Mouse (Mus musculus) neural tube, embryonic 11.5 days (tissue): ENCODE data around the gene D1Pas1. TPM values are rescaled to one million over a fixed set of nuclear protein-coding genes. Genes with fewer than 3 reads are reported as not detected.
A peak's percentile ranks its signal among the peaks of the same experiment; 100 is the strongest.

Experiments
- ATAC-seq: fragments of 200-750 bp; cut with Nextera tagmentation; 2 replicates; pipeline ENCODE4 v1.8.0; 2017; ENCODE audit warnings: moderate number of reproducible peaks, mild to moderate bottlenecking, moderate TSS enrichment, moderate library complexity; ENCODE audit not compliant: insufficient read depth, low FRiP score, low TSS enrichment
- DNase-seq: peaks from one replicate; pipeline ENCODE4 v3.0.0-alpha.2; 2015; ENCODE audit warnings: low spot score
- H3K27ac ChIP-seq: fragments of 300-500 bp; sonication (generic); 2 replicates; pipeline ENCODE4 v1.5.1; 2014; ENCODE audit warnings: low read depth, mild to moderate bottlenecking, low read length
- H3K27me3 ChIP-seq: fragments of 300-500 bp; sonication (generic); 2 replicates; pipeline ENCODE4 v1.6.1; 2014; ENCODE audit warnings: mild to moderate bottlenecking, low read length, mixed read lengths; ENCODE audit not compliant: control insufficient read depth, insufficient read depth
- H3K36me3 ChIP-seq: fragments of 300-500 bp; sonication (generic); 2 replicates; pipeline ENCODE4 v1.6.1; 2014; ENCODE audit warnings: mild to moderate bottlenecking, low read length, moderate library complexity, mixed read lengths; ENCODE audit not compliant: control insufficient read depth, insufficient read depth
- H3K4me1 ChIP-seq: fragments of 300-500 bp; sonication (generic); 2 replicates; pipeline ENCODE4 v1.6.1; 2014; ENCODE audit warnings: low read length, mixed read lengths; ENCODE audit not compliant: control insufficient read depth, insufficient read depth
- H3K4me2 ChIP-seq: fragments of 300-500 bp; sonication (generic); 2 replicates; pipeline ENCODE4 v1.6.1; 2014; ENCODE audit warnings: low read depth, mild to moderate bottlenecking, moderate library complexity
- H3K4me3 ChIP-seq: fragments of 300-500 bp; sonication (generic); 2 replicates; pipeline ENCODE4 v1.5.1; 2014; ENCODE audit warnings: low read depth, low read length
- H3K9ac ChIP-seq: fragments of 300-500 bp; sonication (generic); 2 replicates; pipeline ENCODE4 v1.6.1; 2014; ENCODE audit warnings: mild to moderate bottlenecking, low read length
- H3K9me3 ChIP-seq: fragments of 300-500 bp; sonication (generic); 2 replicates; pipeline ENCODE4 v1.6.1; 2016; ENCODE audit warnings: low read length; ENCODE audit not compliant: control insufficient read depth
- WGBS: fragments of 180-500 bp; shearing (Covaris S2); extraction: QIAGEN DNeasy Blood & Tissue Kit; methylation state at CpG from one replicate; pipeline ENCODE4 v1.1.7; 2014; 5-methylcytosine and 5-hydroxymethylcytosine counted together
- polyA plus RNA-seq: library from polyadenylated mRNA; unstranded; fragments of >200 nt; fragmentation: Nextera tagmentation; extraction: Ambion mirVana; gene quantifications from 2 replicates; pipeline ENCODE4 v1.2.1, GENCODE M21; 2014

D1Pas1 gene
- 0.28 TPM in 1 of 2 replicates, not detected in the other for polyA plus RNA-seq

GRCm38 (mm10) chr1:186967201-186967812, at the start of gene D1Pas1:
D1Pas1 (plus strand) TSS chr1:186967416.
- 82% methylated on average over 51 of the region's 53 CpGs for WGBS
- Histone ChIP-seq H3K9ac (no peak within 1 kb of the TSS), H3K4me2 (no peak within 1 kb of the TSS), H3K4me3 (no peak within 1 kb of the TSS), H3K36me3 (no peaks in the 10 kb centered on the region), H3K4me1 (no peaks in the 10 kb centered on the region), H3K27me3 (no peaks in the 10 kb centered on the region), H3K9me3 (peaks cover 8% of the 10 kb centered on the region), H3K27ac (no peak within 1 kb of the TSS)
- DNase-seq (no peak), ATAC-seq (no peak)

- no peak overlapping the region for H3K27ac ChIP-seq
- no peak overlapping the region for H3K4me3 ChIP-seq
- peak; percentile 61 for DNase-seq
- 20% methylated on average over 17 of the region's 17 CpGs for WGBS
- no peaks in the 10 kb centered on the region for H3K9me3 ChIP-seq
- no peaks in the 10 kb centered on the region for H3K36me3 ChIP-seq
- no peaks in the 10 kb centered on the region for H3K4me1 ChIP-seq
- ATAC-seq, result peak; percentile 76
- peaks cover 3% of the 10 kb centered on the region; the same call in 1 of the 2 replicates for H3K27me3 ChIP-seq
- H3K4me2 ChIP-seq, result peak overlapping the region; percentile 13; the same call in 1 of the 2 replicates
- no peak overlapping the region for H3K9ac ChIP-seq
These were observed 44.5 kb upstream of the D1Pas1 start for GRCm38 (mm10) chr1:186922489-186923370.

- 66% methylated on average over 12 of the region's 12 CpGs for WGBS
- Histone ChIP-seq H3K4me3 (no peak overlapping the region), H3K4me2 (no peak overlapping the region), H3K4me1 (no peaks in the 10 kb centered on the region), H3K27me3 (peaks cover 3% of the 10 kb centered on the region; the same call in 1 of the 2 replicates), H3K9me3 (no peaks in the 10 kb centered on the region), H3K9ac (no peak overlapping the region), H3K36me3 (no peaks in the 10 kb centered on the region), H3K27ac (no peak overlapping the region)
- DNase-seq (no peak), ATAC-seq (no peak)
These were observed 43.2 kb upstream of the D1Pas1 start for GRCm38 (mm10) chr1:186924027-186924426.

- Histone ChIP-seq H3K36me3 (no peaks in the 10 kb centered on the region), H3K27me3 (peaks cover 3% of the 10 kb centered on the region; the same call in 1 of the 2 replicates), H3K4me2 (no peak overlapping the region), H3K4me3 (no peak overlapping the region), H3K9ac (no peak overlapping the region), H3K4me1 (no peaks in the 10 kb centered on the region), H3K27ac (no peak overlapping the region), H3K9me3 (no peaks in the 10 kb centered on the region)
- 42% methylated on average over 9 of the region's 9 CpGs for WGBS
- peak; percentile 27 for DNase-seq
- no peak for ATAC-seq
These were observed 41.8 kb upstream of the D1Pas1 start for GRCm38 (mm10) chr1:186925411-186925810.

GRCm38 (mm10) chr1:186926316-186926949, 40.8 kb upstream of the D1Pas1 start:
- DNase-seq, result no peak
- H3K4me2 ChIP-seq, result no peak overlapping the region
- no peaks in the 10 kb centered on the region for H3K36me3 ChIP-seq

GRCm38 (mm10) chr1:186926950-186927316, 40.3 kb upstream of the D1Pas1 start:
- peaks cover 3% of the 10 kb centered on the region; the same call in 1 of the 2 replicates for H3K27me3 ChIP-seq
- no peak for ATAC-seq
- no peak overlapping the region for H3K27ac ChIP-seq
- WGBS, result 84% methylated on average over 6 of the region's 6 CpGs
- no peak overlapping the region for H3K9ac ChIP-seq
- no peaks in the 10 kb centered on the region for H3K36me3 ChIP-seq
- H3K4me2 ChIP-seq, result no peak overlapping the region
- no peaks in the 10 kb centered on the region for H3K9me3 ChIP-seq
- H3K4me1 ChIP-seq, result no peaks in the 10 kb centered on the region
- no peak for DNase-seq
- no peak overlapping the region for H3K4me3 ChIP-seq

More at GRCm38 (mm10) chr1:186926316-186926949, 40.8 kb upstream of the D1Pas1 start:
- H3K27ac ChIP-seq, result no peak overlapping the region
- H3K4me1 ChIP-seq, result no peaks in the 10 kb centered on the region
- H3K4me3 ChIP-seq, result no peak overlapping the region
- no peak for ATAC-seq
- 50% methylated on average over 8 of the region's 8 CpGs for WGBS
- no peak overlapping the region for H3K9ac ChIP-seq
- H3K27me3 ChIP-seq, result peaks cover 3% of the 10 kb centered on the region; the same call in 1 of the 2 replicates
- H3K9me3 ChIP-seq, result no peaks in the 10 kb centered on the region

- Histone ChIP-seq H3K4me1 (no peaks in the 10 kb centered on the region), H3K9ac (no peak overlapping the region), H3K27ac (no peak overlapping the region), H3K27me3 (peaks cover 3% of the 10 kb centered on the region; the same call in 1 of the 2 replicates), H3K9me3 (no peaks in the 10 kb centered on the region), H3K36me3 (no peaks in the 10 kb centered on the region), H3K4me3 (no peak overlapping the region), H3K4me2 (no peak overlapping the region)
- DNase-seq, result no peak
- no peak for ATAC-seq
- 84% methylated on average over 4 of the region's 4 CpGs for WGBS
These were observed 39.7 kb upstream of the D1Pas1 start for GRCm38 (mm10) chr1:186927494-186927893.

- no peak overlapping the region for H3K9ac ChIP-seq
- H3K27ac ChIP-seq, result no peak overlapping the region
- ATAC-seq, result no peak
- no peaks in the 10 kb centered on the region for H3K9me3 ChIP-seq
- H3K4me3 ChIP-seq, result no peak overlapping the region
- WGBS, result 85% methylated on average over 13 of the region's 13 CpGs
- H3K27me3 ChIP-seq, result no peaks in the 10 kb centered on the region
- no peaks in the 10 kb centered on the region for H3K36me3 ChIP-seq
- H3K4me2 ChIP-seq, result no peak overlapping the region
- no peaks in the 10 kb centered on the region for H3K4me1 ChIP-seq
- DNase-seq, result no peak
These were observed 36.9 kb upstream of the D1Pas1 start for GRCm38 (mm10) chr1:186930160-186930887.
